Comparison of ENCODE assay signal across 9 mouse cellular contexts in the genomic region with DNA sequence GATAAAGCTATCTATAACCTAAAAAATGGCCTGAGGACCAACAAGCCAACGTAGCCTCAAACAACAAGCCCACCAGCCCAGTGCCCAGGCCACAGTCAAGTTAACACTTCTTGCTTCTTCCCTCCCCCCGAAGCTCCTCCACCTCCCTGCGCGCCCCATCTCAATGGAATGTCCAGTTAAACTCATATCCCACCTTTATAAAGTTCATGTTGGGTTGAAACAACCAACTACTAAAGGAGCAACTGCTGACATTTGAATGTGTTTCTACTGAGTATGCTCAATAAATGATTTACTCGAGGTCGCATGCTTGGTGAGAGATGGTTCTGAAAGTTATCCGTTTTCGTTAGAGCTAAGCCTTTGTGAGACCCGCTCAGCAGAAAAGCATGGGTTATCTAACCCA. TPM values are rescaled to one million over a fixed set of nuclear protein-coding genes. Genes with fewer than 3 reads are reported as not detected.
DNase-seq lines count a peak whose midpoint lies in the region; ATAC-seq lines count a peak whose summit lies in the region.
"Had no signal": no experiment of that assay in that cellular context is flagged by ENCODE, and none has a peak within 500 bp of the region (broad histone marks: within the 10 kb centered on the region; RNA-seq: fewer than 3 reads in every experiment).

No protein-coding gene starts in this region.

- no peaks in the 10 kb centered on the region for H3K27me3 ChIP-seq in heart, embryonic 10.5 days (ENCODE audit: insufficient read depth, poor library complexity, severe bottlenecking)
- H3K27me3 ChIP-seq in forebrain, embryonic 12.5 days: no peaks in the 10 kb centered on the region
- no peaks in the 10 kb centered on the region for H3K27me3 ChIP-seq in kidney, embryonic 14.5 days (ENCODE audit: control insufficient read depth, insufficient read depth, low read length)
- no peaks in the 10 kb centered on the region for H3K27me3 ChIP-seq in midbrain, embryonic 11.5 days (ENCODE audit: control insufficient read depth, insufficient read depth, low read length)

- H3K9me3 ChIP-seq in heart, embryonic 10.5 days: no peaks in the 10 kb centered on the region
- no peaks in the 10 kb centered on the region for H3K9me3 ChIP-seq in forebrain, embryonic 12.5 days
- H3K9me3 ChIP-seq in kidney, embryonic 14.5 days (ENCODE audit: control insufficient read depth, low read length): 0 out of 2 replicates have a peak, but pooled peaks cover 3% of the 10 kb centered on the region
- no peaks in the 10 kb centered on the region for H3K9me3 ChIP-seq in midbrain, embryonic 11.5 days (ENCODE audit: control insufficient read depth, low read length)

- intact Hi-C loops in heart, postnatal 10 days (cut with DNase I): loop anchor here (10.0 kb wide), 2 partner anchors 86 to 1564 kb away; a partner anchor contains a TSS
- intact Hi-C loops in left cerebral cortex, postnatal 14 days (cut with DNase I): loop anchor here (10.0 kb wide), 1 partner anchor 86 kb away; no protein-coding TSS in a partner anchor

- ATAC-seq in forebrain, embryonic 12.5 days (ENCODE audit: low FRiP score): no peak
- no peak for ATAC-seq in kidney, embryonic 14.5 days (ENCODE audit: low FRiP score, low TSS enrichment)
- no peak for ATAC-seq in midbrain, embryonic 11.5 days (ENCODE audit: low FRiP score)

- DNase-seq in heart, embryonic 10.5 days (ENCODE audit: low spot score): no peak
- no peak for DNase-seq in heart, postnatal 10 days
- no peak for DNase-seq in midbrain, embryonic 11.5 days (ENCODE audit: low spot score, missing footprints)
- no peak for DNase-seq in cerebellum, postnatal 14 days
- no peak for DNase-seq in frontal cortex, postnatal 36 days (ENCODE audit: low spot score in 2 of 2)
- no peak for DNase-seq in left cerebral cortex, postnatal 14 days (ENCODE audit: low spot score in 2 of 2)

- peaks cover 44% of the 10 kb centered on the region for H3K4me1 ChIP-seq in heart, embryonic 10.5 days
- peaks cover 18% of the 10 kb centered on the region for H3K4me1 ChIP-seq in forebrain, embryonic 12.5 days
- H3K4me1 ChIP-seq in kidney, embryonic 14.5 days (ENCODE audit: control insufficient read depth, insufficient read depth, low read length): 0 out of 2 replicates have a peak, but pooled peaks cover 6% of the 10 kb centered on the region
- peaks cover 11% of the 10 kb centered on the region; the same call in 1 of the 2 replicates for H3K4me1 ChIP-seq in midbrain, embryonic 11.5 days (ENCODE audit: control insufficient read depth, insufficient read depth, low read length)

- 0 out of 2 replicates have a peak overlapping the region, but pooled peaks have one; percentile 86 for H3K9ac ChIP-seq in forebrain, embryonic 12.5 days
- H3K9ac ChIP-seq in kidney, embryonic 14.5 days (ENCODE audit: low read depth, low read length): peak overlapping the region; percentile 90; the same call in 1 of the 2 replicates
- no peak overlapping the region for H3K9ac ChIP-seq in midbrain, embryonic 11.5 days (ENCODE audit: low read length)

- WGBS in heart, embryonic 10.5 days: 81% methylated on average over 9 of the region's 9 CpGs
- WGBS in forebrain, embryonic 12.5 days: 75% methylated on average over 9 of the region's 9 CpGs
- 65% methylated on average over 9 of the region's 9 CpGs for WGBS in kidney, embryonic 14.5 days
- 80% methylated on average over 9 of the region's 9 CpGs for WGBS in midbrain, embryonic 11.5 days

- peak overlapping the region; percentile 91 for H3K4me3 ChIP-seq in heart, embryonic 10.5 days
- H3K4me3 ChIP-seq in forebrain, embryonic 12.5 days (replicated peaks): peak overlapping the region; percentile 82
- H3K4me3 ChIP-seq in kidney, embryonic 14.5 days (ENCODE audit: low read length): peak overlapping the region; percentile 90
- peak overlapping the region; percentile 89 for H3K4me3 ChIP-seq in midbrain, embryonic 11.5 days (ENCODE audit: low read depth, low read length)

- no peak overlapping the region for H3K27ac ChIP-seq in heart, embryonic 10.5 days
- H3K27ac ChIP-seq in forebrain, embryonic 12.5 days: no peak overlapping the region
- H3K27ac ChIP-seq in kidney, embryonic 14.5 days (ENCODE audit: low read depth, low read length): peak overlapping the region; percentile 47; the same call in 1 of the 2 replicates
- H3K27ac ChIP-seq in midbrain, embryonic 11.5 days (ENCODE audit: low read depth, low read length): no peak overlapping the region

- H3K36me3 ChIP-seq in heart, embryonic 10.5 days: 0 out of 2 replicates have a peak, but pooled peaks cover 6% of the 10 kb centered on the region
- H3K36me3 ChIP-seq in forebrain, embryonic 12.5 days (replicated peaks): no peaks in the 10 kb centered on the region
- no peaks in the 10 kb centered on the region for H3K36me3 ChIP-seq in kidney, embryonic 14.5 days (ENCODE audit: control insufficient read depth, insufficient read depth, low read length)
- H3K36me3 ChIP-seq in midbrain, embryonic 11.5 days (ENCODE audit: control insufficient read depth, insufficient read depth, low read length): no peaks in the 10 kb centered on the region

- H3K4me2 ChIP-seq in forebrain, embryonic 12.5 days: peak overlapping the region; percentile 68
- peak overlapping the region; percentile 60 for H3K4me2 ChIP-seq in kidney, embryonic 14.5 days (replicated peaks; ENCODE audit: low read depth, low read length)
- peak overlapping the region; percentile 77 for H3K4me2 ChIP-seq in midbrain, embryonic 11.5 days

RNA-seq across cellular contexts. Expression of a gene that starts 2.2 kb away (rescaled TPM):
- polyA plus RNA-seq in heart, embryonic 10.5 days (2016; fragmentation: Nextera tagmentation; extraction: Ambion mirVana): 46.0 and 61.0 TPM in 2 replicates
- 10 to 100 TPM; 76.8 to 81.6 TPM for total RNA-seq in heart, postnatal 10 days (2021)
- 42.6 and 47.2 TPM in 2 replicates for polyA plus RNA-seq in forebrain, embryonic 12.5 days (2016; fragmentation: Nextera tagmentation; extraction: Ambion mirVana)
- 71.4 and 102 TPM in 2 replicates for polyA plus RNA-seq in kidney, embryonic 14.5 days (2014; fragmentation: Nextera tagmentation; extraction: Ambion mirVana)
- polyA plus RNA-seq in midbrain, embryonic 11.5 days (2014; fragmentation: Nextera tagmentation; extraction: Ambion mirVana): 41.1 and 44.3 TPM in 2 replicates
- total RNA-seq in left cerebral cortex, postnatal 14 days (2021): 10 to 100 TPM; 43.8 to 47.5 TPM

RNA-seq across cellular contexts. Expression of a gene that starts 24.0 kb away (rescaled TPM):
- not detected in 2 replicates for polyA plus RNA-seq in heart, embryonic 10.5 days (2016; fragmentation: Nextera tagmentation; extraction: Ambion mirVana)
- not detected for total RNA-seq in heart, postnatal 10 days (2021)
- not detected in 2 replicates for polyA plus RNA-seq in forebrain, embryonic 12.5 days (2016; fragmentation: Nextera tagmentation; extraction: Ambion mirVana)
- polyA plus RNA-seq in kidney, embryonic 14.5 days (2014; fragmentation: Nextera tagmentation; extraction: Ambion mirVana): not detected in 2 replicates
- polyA plus RNA-seq in midbrain, embryonic 11.5 days (2014; fragmentation: Nextera tagmentation; extraction: Ambion mirVana): not detected in 2 replicates
- not detected for total RNA-seq in left cerebral cortex, postnatal 14 days (2021)
- polyA plus RNA-seq: cortical plate, adult 2 months had no signal

RNA-seq across cellular contexts. Expression of a gene that starts 37.7 kb away (rescaled TPM):
- 0.18 and 0.20 TPM in 2 replicates for polyA plus RNA-seq in heart, embryonic 10.5 days (2016; fragmentation: Nextera tagmentation; extraction: Ambion mirVana)
- 1 to 10 TPM; 1.4 to 1.7 TPM for total RNA-seq in heart, postnatal 10 days (2021)
- 0.09 TPM in 1 of 2 replicates, not detected in the other for polyA plus RNA-seq in forebrain, embryonic 12.5 days (2016; fragmentation: Nextera tagmentation; extraction: Ambion mirVana)
- polyA plus RNA-seq in kidney, embryonic 14.5 days (2014; fragmentation: Nextera tagmentation; extraction: Ambion mirVana): not detected in 2 replicates
- polyA plus RNA-seq in midbrain, embryonic 11.5 days (2014; fragmentation: Nextera tagmentation; extraction: Ambion mirVana): 0.12 TPM in 1 of 2 replicates, not detected in the other
- total RNA-seq in left cerebral cortex, postnatal 14 days (2021): under 1 TPM; 0.20 to 0.40 TPM

RNA-seq across cellular contexts. Expression of a gene that starts 51.7 kb away (rescaled TPM):
- polyA plus RNA-seq in heart, embryonic 10.5 days (2016; fragmentation: Nextera tagmentation; extraction: Ambion mirVana): 0.33 and 0.49 TPM in 2 replicates
- under 1 TPM; 0.43 to 0.67 TPM for total RNA-seq in heart, postnatal 10 days (2021)
- 0.06 and 0.08 TPM in 2 replicates for polyA plus RNA-seq in forebrain, embryonic 12.5 days (2016; fragmentation: Nextera tagmentation; extraction: Ambion mirVana)
- polyA plus RNA-seq in kidney, embryonic 14.5 days (2014; fragmentation: Nextera tagmentation; extraction: Ambion mirVana): 0.10 TPM in 1 of 2 replicates, not detected in the other
- 0.04 and 0.23 TPM in 2 replicates for polyA plus RNA-seq in midbrain, embryonic 11.5 days (2014; fragmentation: Nextera tagmentation; extraction: Ambion mirVana)
- total RNA-seq in left cerebral cortex, postnatal 14 days (2021): under 1 TPM; 0.40 to 0.46 TPM
